Mouse (Mus musculus) neural tube, embryonic 11.5 days (tissue): ENCODE data around the gene Csrnp1. TPM values are rescaled to one million over a fixed set of nuclear protein-coding genes. Genes with fewer than 3 reads are reported as not detected.

Source experiments
- ATAC-seq: fragments of 200-750 bp; cut with Nextera tagmentation; 2 replicates; pipeline ENCODE4 v1.8.0; 2017; ENCODE audit warnings: moderate number of reproducible peaks, mild to moderate bottlenecking, moderate TSS enrichment, moderate library complexity; ENCODE audit not compliant: insufficient read depth, low FRiP score, low TSS enrichment
- DNase-seq: peaks from one replicate; pipeline ENCODE4 v3.0.0-alpha.2; 2015; ENCODE audit warnings: low spot score
- H3K27ac ChIP-seq: fragments of 300-500 bp; sonication (generic); 2 replicates; pipeline ENCODE4 v1.5.1; 2014; ENCODE audit warnings: low read depth, mild to moderate bottlenecking, low read length
- H3K27me3 ChIP-seq: fragments of 300-500 bp; sonication (generic); 2 replicates; pipeline ENCODE4 v1.6.1; 2014; ENCODE audit warnings: mild to moderate bottlenecking, low read length, mixed read lengths; ENCODE audit not compliant: control insufficient read depth, insufficient read depth
- H3K36me3 ChIP-seq: fragments of 300-500 bp; sonication (generic); 2 replicates; pipeline ENCODE4 v1.6.1; 2014; ENCODE audit warnings: mild to moderate bottlenecking, low read length, moderate library complexity, mixed read lengths; ENCODE audit not compliant: control insufficient read depth, insufficient read depth
- H3K4me1 ChIP-seq: fragments of 300-500 bp; sonication (generic); 2 replicates; pipeline ENCODE4 v1.6.1; 2014; ENCODE audit warnings: low read length, mixed read lengths; ENCODE audit not compliant: control insufficient read depth, insufficient read depth
- H3K4me2 ChIP-seq: fragments of 300-500 bp; sonication (generic); 2 replicates; pipeline ENCODE4 v1.6.1; 2014; ENCODE audit warnings: low read depth, mild to moderate bottlenecking, moderate library complexity
- H3K4me3 ChIP-seq: fragments of 300-500 bp; sonication (generic); 2 replicates; pipeline ENCODE4 v1.5.1; 2014; ENCODE audit warnings: low read depth, low read length
- H3K9ac ChIP-seq: fragments of 300-500 bp; sonication (generic); 2 replicates; pipeline ENCODE4 v1.6.1; 2014; ENCODE audit warnings: mild to moderate bottlenecking, low read length
- H3K9me3 ChIP-seq: fragments of 300-500 bp; sonication (generic); 2 replicates; pipeline ENCODE4 v1.6.1; 2016; ENCODE audit warnings: low read length; ENCODE audit not compliant: control insufficient read depth
- WGBS: fragments of 180-500 bp; shearing (Covaris S2); extraction: QIAGEN DNeasy Blood & Tissue Kit; methylation state at CpG from one replicate; pipeline ENCODE4 v1.1.7; 2014; 5-methylcytosine and 5-hydroxymethylcytosine counted together
- polyA plus RNA-seq: library from polyadenylated mRNA; unstranded; fragments of >200 nt; fragmentation: Nextera tagmentation; extraction: Ambion mirVana; gene quantifications from 2 replicates; pipeline ENCODE4 v1.2.1, GENCODE M21; 2014

Csrnp1 gene
- polyA plus RNA-seq, 1 experiment from 2014 or later = 1.3 TPM

GRCm38 (mm10) chr9:119939646-119940045 is 44.8 kb downstream of the Csrnp1 start:
- 71% methylated on average over 10 of the region's 10 CpGs for WGBS
- ATAC-seq = no peak
- DNase-seq = no peak
- H3K36me3 ChIP-seq = no peaks in the 10 kb centered on the region
- H3K4me3 ChIP-seq = no peak overlapping the region
- H3K4me2 ChIP-seq = no peak overlapping the region
- no peak overlapping the region for H3K9ac ChIP-seq
- H3K4me1 ChIP-seq = 0 out of 2 replicates have a peak, but pooled peaks cover 3% of the 10 kb centered on the region
- no peaks in the 10 kb centered on the region for H3K9me3 ChIP-seq
- no peak overlapping the region for H3K27ac ChIP-seq
- no peaks in the 10 kb centered on the region for H3K27me3 ChIP-seq

GRCm38 (mm10) chr9:119938496-119938895 is 46.0 kb downstream of the Csrnp1 start:
- H3K36me3 ChIP-seq = no peaks in the 10 kb centered on the region
- no peak overlapping the region for H3K9ac ChIP-seq
- no peak overlapping the region for H3K4me2 ChIP-seq
- DNase-seq (no peak), ATAC-seq (no peak)
- no peaks in the 10 kb centered on the region for H3K9me3 ChIP-seq
- H3K27me3 ChIP-seq = no peaks in the 10 kb centered on the region
- no peak overlapping the region for H3K4me3 ChIP-seq
- H3K4me1 ChIP-seq = 0 out of 2 replicates have a peak, but pooled peaks cover 3% of the 10 kb centered on the region
- H3K27ac ChIP-seq = no peak overlapping the region
- 72% methylated on average over 4 of the region's 4 CpGs for WGBS

GRCm38 (mm10) chr9:119937005-119937773 is 47.3 kb downstream of the Csrnp1 start, which contains the start of the genes Gorasp1 and Ttc21a:
Gene Gorasp1 (minus strand): TSS chr9:119937565.
Gene Ttc21a (plus strand): TSS chr9:119937606.
- Histone ChIP-seq H3K27me3 (no peaks in the 10 kb centered on the region), H3K9me3 (no peaks in the 10 kb centered on the region), H3K4me2 (peak within 1 kb of the TSS; percentile 85), H3K9ac (peak within 1 kb of the TSS; percentile 87), H3K36me3 (0 out of 2 replicates have a peak, but pooled peaks cover under 1% of the 10 kb centered on the region), H3K4me1 (0 out of 2 replicates have a peak, but pooled peaks cover 3% of the 10 kb centered on the region), H3K4me3 (peak within 1 kb of the TSS; percentile 59), H3K27ac (no peak within 1 kb of the TSS)
- 6% methylated on average over 39 of the region's 40 CpGs for WGBS
- ATAC-seq (peak; percentile 97), DNase-seq (peak; percentile 96)

- Histone ChIP-seq H3K9ac (no peak overlapping the region), H3K27ac (no peak overlapping the region), H3K4me2 (no peak overlapping the region), H3K9me3 (no peaks in the 10 kb centered on the region), H3K4me1 (0 out of 2 replicates have a peak, but pooled peaks cover 3% of the 10 kb centered on the region), H3K4me3 (no peak overlapping the region), H3K36me3 (peaks cover 5% of the 10 kb centered on the region; the same call in 1 of the 2 replicates), H3K27me3 (no peaks in the 10 kb centered on the region)
- no peak for DNase-seq
- 95% methylated on average over 6 of the region's 6 CpGs for WGBS
- no peak for ATAC-seq
Measured at GRCm38 (mm10) chr9:119933675-119934074, 50.8 kb downstream of the Csrnp1 start.

GRCm38 (mm10) chr9:119932358-119932757 is 52.1 kb downstream of the Csrnp1 start:
- Histone ChIP-seq H3K4me2 (no peak overlapping the region), H3K4me1 (no peaks in the 10 kb centered on the region), H3K9ac (no peak overlapping the region), H3K9me3 (no peaks in the 10 kb centered on the region), H3K27ac (no peak overlapping the region), H3K36me3 (peaks cover 6% of the 10 kb centered on the region; the same call in 1 of the 2 replicates), H3K4me3 (no peak overlapping the region), H3K27me3 (no peaks in the 10 kb centered on the region)
- 90% methylated on average over 12 of the region's 12 CpGs for WGBS
- no peak for DNase-seq
- no peak for ATAC-seq

GRCm38 (mm10) chr9:119926497-119926896 is 58.0 kb downstream of the Csrnp1 start:
- no peaks in the 10 kb centered on the region for H3K27me3 ChIP-seq
- no peak overlapping the region for H3K27ac ChIP-seq
- H3K9ac ChIP-seq = no peak overlapping the region
- ATAC-seq (no peak), DNase-seq (no peak)
- no peaks in the 10 kb centered on the region for H3K9me3 ChIP-seq
- H3K4me1 ChIP-seq = no peaks in the 10 kb centered on the region
- no peak overlapping the region for H3K4me3 ChIP-seq
- peaks cover 13% of the 10 kb centered on the region for H3K36me3 ChIP-seq
- no peak overlapping the region for H3K4me2 ChIP-seq
- WGBS = 85% methylated on average over 5 of the region's 5 CpGs

- Histone ChIP-seq H3K27me3 (no peaks in the 10 kb centered on the region), H3K9ac (no peak overlapping the region), H3K4me2 (no peak overlapping the region), H3K36me3 (peaks cover 14% of the 10 kb centered on the region), H3K4me3 (no peak overlapping the region), H3K27ac (no peak overlapping the region), H3K9me3 (no peaks in the 10 kb centered on the region), H3K4me1 (no peaks in the 10 kb centered on the region)
- no peak for DNase-seq
- no peak for ATAC-seq
- WGBS = 89% methylated on average over 8 of the region's 8 CpGs
Measured at GRCm38 (mm10) chr9:119925729-119926128, 58.7 kb downstream of the Csrnp1 start.

GRCm38 (mm10) chr9:119925120-119925657 is 59.3 kb downstream of the Csrnp1 start:
- Histone ChIP-seq H3K4me1 (no peaks in the 10 kb centered on the region), H3K9ac (no peak overlapping the region), H3K9me3 (no peaks in the 10 kb centered on the region), H3K27ac (no peak overlapping the region), H3K27me3 (no peaks in the 10 kb centered on the region), H3K4me3 (no peak overlapping the region), H3K36me3 (peaks cover 12% of the 10 kb centered on the region), H3K4me2 (no peak overlapping the region)
- DNase-seq (no peak), ATAC-seq (no peak)
- 96% methylated on average over 16 of the region's 16 CpGs for WGBS

GRCm38 (mm10) chr9:119923462-119923861 is 61.0 kb downstream of the Csrnp1 start:
- DNase-seq (no peak), ATAC-seq (no peak)
- Histone ChIP-seq H3K9ac (no peak overlapping the region), H3K4me3 (no peak overlapping the region), H3K27me3 (no peaks in the 10 kb centered on the region), H3K9me3 (no peaks in the 10 kb centered on the region), H3K4me1 (no peaks in the 10 kb centered on the region), H3K36me3 (peaks cover 17% of the 10 kb centered on the region), H3K27ac (no peak overlapping the region), H3K4me2 (no peak overlapping the region)
- 94% methylated on average over 4 of the region's 4 CpGs for WGBS
